Mouse (Mus musculus): ENCODE measurements around the gene Ahr.

DNA sequence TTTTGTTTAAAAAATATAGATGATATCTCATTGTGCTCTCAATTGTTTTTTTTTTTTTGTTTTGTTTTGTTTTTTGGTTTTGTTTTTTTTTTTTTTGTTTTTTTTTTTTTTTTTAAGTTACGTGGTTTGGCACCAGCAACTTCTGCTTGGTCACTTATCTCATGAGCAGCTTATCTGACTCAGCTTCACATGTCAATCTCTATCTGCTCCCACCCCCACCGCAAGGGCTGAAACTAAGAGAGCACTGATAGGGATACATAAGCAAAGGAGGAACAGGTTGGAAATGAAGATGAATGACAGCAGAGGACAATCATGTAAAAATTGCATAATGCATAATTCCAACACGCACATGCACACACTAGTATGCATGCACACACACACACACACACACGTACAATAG lies 41.3 kb upstream of the Ahr start:
- TF ChIP-seq CTCF (IDR thresholded peaks at IDR 0.05) (no peak), POLR2A (IDR thresholded peaks at IDR 0.05; ENCODE audit: insufficient read depth, low read depth, low read length) (no peak), EP300 (IDR thresholded peaks at IDR 0.05; ENCODE audit: insufficient read depth, low read depth, low read length) (no peak)

Measured in heart, adult 2 months (tissue).